Mouse (Mus musculus): ENCODE data around the gene U2af2.
A peak's percentile ranks its signal among the peaks of the same experiment; 100 is the strongest.
"Not testable (repeated sequence)": the region's sequence is repeated elsewhere in the genome, so short reads cannot be mapped to it uniquely, and the experiment has no call there.

U2af2 gene

GRCm38 (mm10) chr7:5061774-5062359 is at the start of gene U2af2:
Gene U2af2, plus strand, starts transcription at chr7:5062143.
- DNase-seq (ENCODE audit: low spot score in 2 of 2) = peak; percentile 86 to 93

GRCm38 (mm10) chr7:5012681-5013513 is 49.0 kb upstream of the U2af2 start:
- no peak for DNase-seq (ENCODE audit: low spot score in 2 of 2)

GRCm38 (mm10) chr7:5014251-5015117 is 47.5 kb upstream of the U2af2 start, which contains the start of the genes Zfp524 and Fiz1:
Gene Zfp524, plus strand, starts transcription at chr7:5014415.
Gene Fiz1, minus strand, starts transcription at chr7:5014697.
- peak; percentile 97 to 98 for DNase-seq (ENCODE audit: low spot score in 2 of 2)

- peak; percentile 90 to 92 for DNase-seq (ENCODE audit: low spot score in 2 of 2)
These were observed 46.6 kb upstream of the U2af2 start, which contains the start of gene Gm44973 for GRCm38 (mm10) chr7:5015118-5016001. Gene Gm44973, plus strand, starts transcription at chr7:5015496.

- no peak for DNase-seq (ENCODE audit: low spot score in 2 of 2)
These were observed 45.9 kb upstream of the U2af2 start for GRCm38 (mm10) chr7:5016057-5016456.

- DNase-seq (ENCODE audit: low spot score in 2 of 2) = no peak
These were observed 45.0 kb upstream of the U2af2 start for GRCm38 (mm10) chr7:5016920-5017319.

GRCm38 (mm10) chr7:5017352-5017751 is 44.6 kb upstream of the U2af2 start:
- no peak for DNase-seq (ENCODE audit: low spot score in 2 of 2)

GRCm38 (mm10) chr7:5017931-5018330 is 44.0 kb upstream of the U2af2 start:
- no peak for DNase-seq (ENCODE audit: low spot score in 2 of 2)

- DNase-seq (ENCODE audit: low spot score in 2 of 2) = not testable (repeated sequence)
These were observed 42.4 kb upstream of the U2af2 start for GRCm38 (mm10) chr7:5019576-5019975.

- peak; percentile 97 to 99 for DNase-seq (ENCODE audit: low spot score in 2 of 2)
These were observed 41.8 kb upstream of the U2af2 start, which contains the start of the genes Zfp865 and Ccdc106 for GRCm38 (mm10) chr7:5020000-5020681. Gene Zfp865, plus strand, starts transcription at chr7:5020376. Gene Ccdc106, plus strand, starts transcription at chr7:5020553.

GRCm38 (mm10) chr7:5020685-5021084 is 41.3 kb upstream of the U2af2 start:
- DNase-seq (ENCODE audit: low spot score in 2 of 2) = no peak

GRCm38 (mm10) chr7:5021197-5021596 is 40.7 kb upstream of the U2af2 start:
- no peak for DNase-seq (ENCODE audit: low spot score in 2 of 2)

GRCm38 (mm10) chr7:5029543-5029942 is 32.4 kb upstream of the U2af2 start:
- no peak for DNase-seq (ENCODE audit: low spot score in 2 of 2)

- no peak for DNase-seq (ENCODE audit: low spot score in 2 of 2)
These were observed 32.0 kb upstream of the U2af2 start for GRCm38 (mm10) chr7:5029946-5030345.

GRCm38 (mm10) chr7:5030554-5031275 is 31.2 kb upstream of the U2af2 start:
- DNase-seq (ENCODE audit: low spot score in 2 of 2) = no peak

- no peak for DNase-seq (ENCODE audit: low spot score in 2 of 2)
These were observed 30.4 kb upstream of the U2af2 start for GRCm38 (mm10) chr7:5031496-5031895.

- DNase-seq (ENCODE audit: low spot score in 2 of 2) = no peak
These were observed 28.1 kb upstream of the U2af2 start, which contains the start of gene 4632433K11Rik for GRCm38 (mm10) chr7:5033818-5034217. Gene 4632433K11Rik, plus strand, starts transcription at chr7:5034118.

- no peak for DNase-seq (ENCODE audit: low spot score in 2 of 2)
These were observed 26.3 kb upstream of the U2af2 start for GRCm38 (mm10) chr7:5035628-5036027.

GRCm38 (mm10) chr7:5036136-5036535 is 25.8 kb upstream of the U2af2 start:
- DNase-seq (ENCODE audit: low spot score in 2 of 2) = no peak
